Mouse (Mus musculus) forebrain, embryonic 11.5 days (tissue): ENCODE measurements around the gene Cmklr1. TPM values are rescaled to one million over a fixed set of nuclear protein-coding genes. Genes with fewer than 3 reads are reported as not detected.

ENCODE experiments used
- ATAC-seq: fragments of 200-750 bp; cut with Nextera tagmentation; replicated peaks from 2 replicates; pipeline ENCODE4 v1.8.0; 2017; ENCODE audit warnings: moderate TSS enrichment; ENCODE audit not compliant: low FRiP score
- DNase-seq: peaks from one replicate; pipeline ENCODE4 v3.0.0-alpha.2; 2017; ENCODE audit warnings: low spot score
- H3K27ac ChIP-seq: fragments of 300-500 bp; sonication (generic); 2 replicates; pipeline ENCODE4 v1.5.1; 2014; ENCODE audit warnings: low read depth, low read length
- H3K27me3 ChIP-seq: fragments of 300-500 bp; sonication (generic); 2 replicates; pipeline ENCODE4 v1.6.1; 2014; ENCODE audit warnings: mild to moderate bottlenecking, low read length, mixed read lengths; ENCODE audit not compliant: control insufficient read depth, insufficient read depth
- H3K36me3 ChIP-seq: fragments of 300-500 bp; sonication (generic); 2 replicates; pipeline ENCODE4 v1.6.1; 2014; ENCODE audit warnings: mild to moderate bottlenecking, low read length, moderate library complexity, mixed read lengths; ENCODE audit not compliant: control insufficient read depth, insufficient read depth
- H3K4me1 ChIP-seq: fragments of 300-500 bp; sonication (generic); replicated peaks from 2 replicates; pipeline ENCODE4 v1.6.1; 2014; ENCODE audit warnings: low read length, mixed read lengths; ENCODE audit not compliant: control insufficient read depth, insufficient read depth
- H3K4me2 ChIP-seq: fragments of 300-500 bp; sonication (generic); 2 replicates; pipeline ENCODE4 v1.6.1; 2014; ENCODE audit warnings: low read depth, mild to moderate bottlenecking, low read length, moderate library complexity, mixed read lengths; ENCODE audit not compliant: severe bottlenecking
- H3K4me3 ChIP-seq: fragments of 300-500 bp; sonication (generic); 2 replicates; pipeline ENCODE4 v1.5.1; 2014; ENCODE audit warnings: low read depth, low read length
- H3K9ac ChIP-seq: fragments of 300-500 bp; sonication (generic); 2 replicates; pipeline ENCODE4 v1.6.1; 2014; ENCODE audit warnings: low read length
- H3K9me3 ChIP-seq: fragments of 300-500 bp; sonication (generic); 2 replicates; pipeline ENCODE4 v1.6.1; 2016; ENCODE audit warnings: low read length, mixed read lengths; ENCODE audit not compliant: control insufficient read depth
- WGBS: fragments of 180-500 bp; shearing (Covaris S2); extraction: QIAGEN DNeasy Blood & Tissue Kit; methylation state at CpG from one replicate; pipeline ENCODE4 v1.1.7; 2014; 5-methylcytosine and 5-hydroxymethylcytosine counted together
- polyA plus RNA-seq: library from polyadenylated mRNA; unstranded; fragments of >200 nt; fragmentation: Nextera tagmentation; extraction: Ambion mirVana; gene quantifications from 2 replicates; pipeline ENCODE4 v1.2.1, GENCODE M21; 2014

Cmklr1 gene
- polyA plus RNA-seq, 1 experiment from 2014 or later: 1.1 TPM

DNA sequence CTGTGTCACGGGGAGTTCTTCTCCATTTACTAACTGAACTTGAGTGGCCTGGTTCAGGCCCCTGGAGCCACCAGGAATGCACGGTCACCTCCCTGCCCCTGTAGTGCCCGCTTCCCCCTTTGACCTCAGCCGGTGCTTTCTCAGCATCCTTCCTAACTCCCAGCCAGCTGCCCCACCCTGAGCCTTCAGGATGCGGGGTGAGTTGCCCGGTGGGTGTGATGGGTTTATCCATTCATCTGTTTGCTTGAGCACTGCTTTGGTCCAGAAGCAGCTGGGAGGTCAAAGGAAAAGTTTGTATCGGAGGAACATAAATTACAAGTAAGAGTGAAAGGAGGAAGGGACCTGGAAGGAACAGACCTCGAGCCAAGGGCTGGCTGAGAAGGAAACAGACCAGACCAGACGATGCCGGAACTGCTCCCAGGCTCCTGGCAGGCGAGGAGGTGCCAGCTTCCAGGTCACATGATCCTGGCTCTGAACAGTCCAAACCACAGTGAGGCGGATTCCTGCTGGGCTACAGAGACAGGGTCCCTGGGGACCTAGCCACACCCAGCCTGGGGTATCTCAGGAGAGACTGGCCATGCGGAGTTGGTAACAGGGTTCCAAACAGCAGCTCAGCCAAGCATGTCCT, 16.1 kb downstream of the Cmklr1 start:
- DNase-seq: no peak
- Histone ChIP-seq H3K4me1 (no peaks in the 10 kb centered on the region), H3K4me3 (no peak overlapping the region), H3K27me3 (no peaks in the 10 kb centered on the region), H3K4me2 (no peak overlapping the region), H3K27ac (no peak overlapping the region), H3K9ac (no peak overlapping the region), H3K36me3 (no peaks in the 10 kb centered on the region), H3K9me3 (no peaks in the 10 kb centered on the region)
- ATAC-seq: no peak
- WGBS: 70% methylated on average over 13 of the region's 13 CpGs

DNA sequence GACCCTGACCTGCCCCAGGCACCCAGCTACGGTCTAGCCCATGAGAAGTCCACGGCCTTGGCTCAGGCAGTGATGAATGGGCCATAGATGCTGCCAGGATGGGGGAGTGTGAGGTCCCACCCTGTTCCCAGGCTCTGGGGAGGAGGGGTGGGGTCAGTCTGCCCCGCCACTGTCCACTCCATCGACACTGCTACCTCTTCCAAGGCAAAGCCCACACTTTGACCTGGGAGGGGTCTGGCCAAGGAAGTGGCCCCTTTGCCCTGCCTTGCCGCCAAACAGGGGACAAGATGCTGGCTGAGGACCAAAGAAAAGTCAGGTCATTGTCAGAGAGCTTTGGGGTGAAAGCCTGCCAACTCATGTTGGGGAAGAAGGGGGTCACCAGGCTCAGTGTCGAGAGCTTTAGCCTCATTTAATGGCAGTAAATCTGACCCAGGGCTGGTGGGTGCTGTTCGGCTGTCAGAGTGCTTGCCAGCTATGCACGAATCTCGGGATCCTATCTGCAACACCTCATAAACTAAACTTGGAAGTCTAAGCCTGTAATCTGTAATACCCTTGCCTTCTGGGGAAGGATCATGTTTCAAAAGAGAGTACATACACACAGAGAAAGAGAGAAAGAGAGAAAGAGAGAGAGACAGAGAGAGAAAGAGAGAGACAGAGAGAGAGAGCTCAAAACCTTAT, 17.1 kb downstream of the Cmklr1 start:
- ATAC-seq: no peak
- Histone ChIP-seq H3K4me3 (no peak overlapping the region), H3K9me3 (no peaks in the 10 kb centered on the region), H3K36me3 (no peaks in the 10 kb centered on the region), H3K27ac (no peak overlapping the region), H3K27me3 (no peaks in the 10 kb centered on the region), H3K9ac (no peak overlapping the region), H3K4me1 (no peaks in the 10 kb centered on the region), H3K4me2 (no peak overlapping the region)
- no peak for DNase-seq
- 77% methylated on average over 9 of the region's 9 CpGs for WGBS

DNA sequence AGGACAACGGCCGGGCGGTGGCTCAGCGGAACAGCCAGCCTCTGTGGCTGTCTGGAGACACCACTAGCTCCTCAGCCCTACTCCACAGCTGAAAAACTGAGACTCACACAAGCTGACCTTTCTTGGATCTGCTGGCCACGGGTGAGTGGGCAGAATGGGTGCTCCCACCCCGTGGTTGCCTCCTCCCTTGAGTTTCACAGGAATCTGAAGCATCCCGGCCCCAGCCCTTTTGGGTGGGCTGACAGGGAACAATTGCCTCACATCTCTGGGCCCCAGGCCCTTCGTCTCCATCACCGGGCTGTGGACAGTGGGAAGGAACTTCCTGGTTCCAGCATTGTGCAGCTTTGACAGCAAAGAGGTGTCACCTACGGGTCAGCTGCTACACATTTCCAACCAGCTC, 20.1 kb downstream of the Cmklr1 start:
- H3K9ac ChIP-seq: no peak overlapping the region
- no peak overlapping the region for H3K4me2 ChIP-seq
- WGBS: 72% methylated on average over 10 of the region's 10 CpGs
- H3K27ac ChIP-seq: no peak overlapping the region
- ATAC-seq: no peak
- H3K36me3 ChIP-seq: no peaks in the 10 kb centered on the region
- no peaks in the 10 kb centered on the region for H3K9me3 ChIP-seq
- H3K27me3 ChIP-seq: no peaks in the 10 kb centered on the region
- no peak overlapping the region for H3K4me3 ChIP-seq
- no peaks in the 10 kb centered on the region for H3K4me1 ChIP-seq
- DNase-seq: no peak

- Histone ChIP-seq H3K9ac (no peak overlapping the region), H3K9me3 (no peaks in the 10 kb centered on the region), H3K36me3 (no peaks in the 10 kb centered on the region), H3K4me2 (no peak overlapping the region), H3K4me3 (no peak overlapping the region), H3K4me1 (no peaks in the 10 kb centered on the region), H3K27ac (no peak overlapping the region), H3K27me3 (no peaks in the 10 kb centered on the region)
- ATAC-seq: no peak
- 86% methylated on average over 3 of the region's 3 CpGs for WGBS
- DNase-seq: no peak
These were observed 21.0 kb downstream of the Cmklr1 start for GRCm38 (mm10) chr5:113629248-113629647.

DNA sequence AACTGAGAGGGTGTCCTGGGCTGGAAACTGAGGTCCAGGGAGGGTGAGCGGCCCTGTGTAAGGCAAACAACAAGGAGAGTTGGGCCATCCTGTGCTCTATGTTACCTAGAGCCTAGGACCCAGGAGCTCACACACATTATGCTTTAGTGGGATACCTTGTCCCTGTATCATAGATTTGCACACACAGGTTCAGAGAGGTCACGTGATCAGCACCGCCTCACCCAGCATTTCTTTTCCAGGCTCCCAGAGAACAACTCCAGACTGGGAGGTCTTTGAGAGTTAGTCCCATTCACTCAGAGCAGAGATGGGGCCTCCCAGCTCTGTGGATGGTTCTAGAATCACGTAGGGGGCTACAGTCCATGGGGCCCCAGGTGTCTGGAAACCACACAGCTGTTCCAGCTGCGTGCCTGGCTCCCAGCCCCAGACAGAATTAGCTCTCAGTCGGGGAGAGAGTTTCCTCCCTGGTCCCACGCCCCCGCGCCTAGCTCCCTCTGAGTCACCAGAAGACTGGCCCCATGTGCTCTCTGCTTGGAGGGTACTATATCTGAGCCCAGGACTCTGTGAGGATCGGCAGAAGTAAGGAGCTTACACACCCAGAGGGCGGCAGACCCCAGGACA, 22.3 kb downstream of the Cmklr1 start:
- no peak for DNase-seq
- ATAC-seq: no peak
- Histone ChIP-seq H3K9me3 (no peaks in the 10 kb centered on the region), H3K9ac (no peak overlapping the region), H3K27ac (no peak overlapping the region), H3K36me3 (no peaks in the 10 kb centered on the region), H3K27me3 (no peaks in the 10 kb centered on the region), H3K4me2 (no peak overlapping the region), H3K4me1 (no peaks in the 10 kb centered on the region; the same call in 1 of the 2 replicates), H3K4me3 (no peak overlapping the region)
- 70% methylated on average over 11 of the region's 11 CpGs for WGBS

DNA sequence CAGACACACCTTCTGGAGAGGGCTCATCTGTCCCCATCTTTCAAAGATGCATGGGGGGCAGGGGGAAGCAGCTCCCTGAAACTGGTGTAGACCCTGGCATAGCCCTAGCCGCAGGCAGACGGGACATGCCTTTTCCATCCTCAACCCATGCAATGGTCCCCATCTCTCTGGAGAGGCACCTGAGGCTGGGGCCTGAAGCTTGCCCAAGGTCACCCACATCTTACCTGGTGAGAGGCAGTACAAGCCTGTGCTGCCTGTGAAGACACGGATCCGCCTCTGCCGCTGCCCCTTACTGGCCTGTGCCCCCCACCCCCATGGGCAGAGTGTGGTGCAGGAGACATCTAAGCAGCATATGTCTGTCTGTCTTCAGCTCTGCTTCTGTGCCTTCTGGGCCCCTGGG, 23.2 kb downstream of the Cmklr1 start:
- Histone ChIP-seq H3K4me1 (no peaks in the 10 kb centered on the region; the same call in 1 of the 2 replicates), H3K9ac (no peak overlapping the region), H3K27ac (no peak overlapping the region), H3K36me3 (no peaks in the 10 kb centered on the region), H3K9me3 (no peaks in the 10 kb centered on the region), H3K4me2 (no peak overlapping the region), H3K27me3 (no peaks in the 10 kb centered on the region), H3K4me3 (no peak overlapping the region)
- no peak for DNase-seq
- ATAC-seq: no peak
- WGBS: 83% methylated on average over 5 of the region's 5 CpGs

GRCm38 (mm10) chr5:113626352-113626751, 23.9 kb downstream of the Cmklr1 start:
- Histone ChIP-seq H3K4me1 (no peaks in the 10 kb centered on the region; the same call in 1 of the 2 replicates), H3K4me2 (no peak overlapping the region), H3K27ac (no peak overlapping the region), H3K4me3 (no peak overlapping the region), H3K36me3 (no peaks in the 10 kb centered on the region), H3K9ac (no peak overlapping the region), H3K27me3 (no peaks in the 10 kb centered on the region), H3K9me3 (no peaks in the 10 kb centered on the region)
- WGBS: 90% methylated on average over 8 of the region's 8 CpGs
- ATAC-seq: no peak
- no peak for DNase-seq

GRCm38 (mm10) chr5:113625068-113625467, 25.2 kb downstream of the Cmklr1 start:
- ATAC-seq (no peak), DNase-seq (no peak)
- H3K4me2 ChIP-seq: no peak overlapping the region
- H3K27me3 ChIP-seq: no peaks in the 10 kb centered on the region
- no peak overlapping the region for H3K9ac ChIP-seq
- 87% methylated on average over 4 of the region's 4 CpGs for WGBS
- H3K36me3 ChIP-seq: no peaks in the 10 kb centered on the region
- H3K9me3 ChIP-seq: no peaks in the 10 kb centered on the region
- no peak overlapping the region for H3K27ac ChIP-seq
- no peaks in the 10 kb centered on the region; the same call in 1 of the 2 replicates for H3K4me1 ChIP-seq
- no peak overlapping the region for H3K4me3 ChIP-seq
